Mouse (Mus musculus) embryo, embryonic 11 days (tissue): ENCODE data around the gene Adam15.

ENCODE experiments used
- DNase-seq: peaks from one replicate; pipeline ENCODE4 v3.0.0-alpha.2; 2015

The Adam15 gene

GRCm38 (mm10) chr3:89321183-89322130 lies 28.3 kb downstream of the Adam15 start:
- DNase-seq, result peak; percentile 59

GRCm38 (mm10) chr3:89320581-89321182 lies 29.1 kb downstream of the Adam15 start:
- peak; percentile 88 for DNase-seq

- DNase-seq, result peak; percentile 61
These were observed 30.0 kb downstream of the Adam15 start for GRCm38 (mm10) chr3:89319591-89320350.

- DNase-seq, result no peak
These were observed 30.7 kb downstream of the Adam15 start for GRCm38 (mm10) chr3:89318971-89319590.

GRCm38 (mm10) chr3:89318316-89318715 lies 31.5 kb downstream of the Adam15 start:
- no peak for DNase-seq

- no peak for DNase-seq
These were observed 32.5 kb downstream of the Adam15 start for GRCm38 (mm10) chr3:89317246-89317645.

GRCm38 (mm10) chr3:89316833-89317232 lies 33.0 kb downstream of the Adam15 start:
- peak; percentile 90 for DNase-seq

GRCm38 (mm10) chr3:89315930-89316831 lies 33.6 kb downstream of the Adam15 start:
- DNase-seq, result no peak

GRCm38 (mm10) chr3:89315195-89315929 lies 34.4 kb downstream of the Adam15 start:
- DNase-seq, result peak; percentile 87

- DNase-seq, result no peak
These were observed 35.0 kb downstream of the Adam15 start for GRCm38 (mm10) chr3:89314791-89315190.

GRCm38 (mm10) chr3:89314340-89314739 lies 35.5 kb downstream of the Adam15 start:
- DNase-seq, result no peak

- DNase-seq, result peak; percentile 87
These were observed 41.7 kb downstream of the Adam15 start for GRCm38 (mm10) chr3:89308089-89308488.

- no peak for DNase-seq
These were observed 44.1 kb downstream of the Adam15 start for GRCm38 (mm10) chr3:89305551-89306325.

- no peak for DNase-seq
These were observed 44.7 kb downstream of the Adam15 start for GRCm38 (mm10) chr3:89305105-89305504.

- DNase-seq, result no peak
These were observed 45.4 kb downstream of the Adam15 start for GRCm38 (mm10) chr3:89304440-89304839.

GRCm38 (mm10) chr3:89300514-89300913 lies 49.3 kb downstream of the Adam15 start:
- DNase-seq, result no peak

GRCm38 (mm10) chr3:89300071-89300470 lies 49.7 kb downstream of the Adam15 start:
- no peak for DNase-seq

GRCm38 (mm10) chr3:89299499-89299898 lies 50.3 kb downstream of the Adam15 start:
- DNase-seq, result peak; percentile 78

- DNase-seq, result no peak
These were observed 50.9 kb downstream of the Adam15 start for GRCm38 (mm10) chr3:89298908-89299307.

- no peak for DNase-seq
These were observed 52.9 kb downstream of the Adam15 start for GRCm38 (mm10) chr3:89296761-89297396.
